Mouse (Mus musculus) CH12.LX (cell line): ENCODE results near the gene Tmem178.

ENCODE experiments used
- BHLHE40 ChIP-seq: IDR thresholded peaks from 2 replicates; pipeline ENCODE4 v1.6.1; 2011; ENCODE audit warnings: mild to moderate bottlenecking, low read depth, low read length, improper control_type of control experiment
- CHD2 ChIP-seq: IDR thresholded peaks from 2 replicates; pipeline ENCODE4 v1.6.1; 2011; ENCODE audit warnings: low read length, improper control_type of control experiment
- CTCF ChIP-seq, 2 experiments: IDR thresholded peaks in 1 of 2; conservative IDR thresholded peaks in 1 of 2; 2 replicates each; pipeline ENCODE4 v1.5.1; 2011 to 2012; ENCODE audit warnings: low read depth in 2 of 2, low read length in 2 of 2, improper control_type of control experiment in 1 of 2, inconsistent platforms in 1 of 2, mild to moderate bottlenecking in 1 of 2, moderate library complexity in 1 of 2
- EP300 ChIP-seq: IDR thresholded peaks from 2 replicates; pipeline ENCODE4 v1.6.1; 2011; ENCODE audit warnings: low read length, improper control_type of control experiment
- HCFC1 ChIP-seq: IDR thresholded peaks from 2 replicates; pipeline ENCODE4 v1.6.1; 2012; ENCODE audit warnings: low read depth, mild to moderate bottlenecking, inconsistent platforms, low read length, improper control_type of control experiment
- MAX ChIP-seq: IDR thresholded peaks from 2 replicates; pipeline ENCODE4 v1.6.1; 2011; ENCODE audit warnings: low read length, improper control_type of control experiment
- NRF1 ChIP-seq: IDR thresholded peaks from 2 replicates; pipeline ENCODE4 v1.6.1; 2014; ENCODE audit warnings: low read depth, mild to moderate bottlenecking, inconsistent platforms, low read length, improper control_type of control experiment, moderate library complexity
- POLR2A ChIP-seq: IDR thresholded peaks from 2 replicates; pipeline ENCODE4 v1.6.1; 2011; ENCODE audit warnings: low read depth, mild to moderate bottlenecking, improper control_type of control experiment, low read length
- USF1 ChIP-seq: IDR thresholded peaks from 2 replicates; pipeline ENCODE4 v1.6.1; 2014; ENCODE audit warnings: low read depth, mild to moderate bottlenecking, inconsistent platforms, low read length, improper control_type of control experiment
- ZKSCAN1 ChIP-seq: IDR thresholded peaks from 2 replicates; pipeline ENCODE4 v1.6.1; 2012; ENCODE audit warnings: low read depth, inconsistent platforms, low read length, improper control_type of control experiment, borderline replicate concordance
- ZNF384 ChIP-seq: IDR thresholded peaks from 2 replicates; pipeline ENCODE4 v1.6.1; 2012; ENCODE audit warnings: low read depth, low read length, improper control_type of control experiment, inconsistent platforms

DNA sequence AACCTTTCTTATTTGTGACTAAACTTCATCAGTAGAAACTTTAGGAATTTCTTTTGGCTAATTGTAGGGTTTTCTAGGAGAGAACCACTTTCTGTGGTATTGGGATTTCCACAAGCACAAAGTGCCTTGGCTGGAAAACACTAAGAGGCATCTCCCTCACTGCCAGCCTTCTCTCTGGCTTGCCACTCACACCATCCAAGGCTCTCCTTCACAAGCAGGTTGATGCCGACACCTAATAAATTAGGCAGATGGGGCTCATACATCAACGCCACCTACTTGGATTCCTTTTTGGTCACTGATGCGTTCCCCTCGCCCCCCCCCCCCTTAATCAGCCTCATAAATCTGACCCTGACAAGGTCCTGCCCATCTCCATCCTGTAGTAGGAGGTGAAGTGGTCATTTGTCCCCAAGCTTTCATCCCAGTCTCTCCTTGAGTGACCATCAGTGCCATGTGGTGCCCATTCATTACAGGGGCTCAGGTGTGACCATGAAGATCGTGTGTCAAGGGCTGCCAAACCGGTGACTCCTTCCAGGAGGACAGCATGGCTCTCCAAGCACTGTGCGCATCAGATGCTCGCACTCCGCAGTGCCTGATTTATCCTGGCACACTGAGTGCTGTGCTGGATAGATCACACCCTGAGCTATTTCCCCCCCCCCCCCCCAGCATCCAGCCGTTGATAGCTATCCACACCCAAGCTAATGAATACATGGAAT lies 8.5 kb upstream of the Tmem178 start:
- TF ChIP-seq NRF1 (no peak), CTCF (conservative IDR thresholded peaks at IDR 0.05 in 1 of 2, IDR thresholded peaks at IDR 0.05 in 1 of 2; ENCODE audit: low read depth in 2 of 2, low read length in 2 of 2) (no peak), POLR2A (no peak), USF1 (no peak), CHD2 (no peak), ZKSCAN1 (no peak), HCFC1 (no peak), BHLHE40 (no peak), ZNF384 (no peak), MAX (no peak), EP300 (no peak)
